Mouse (Mus musculus) CH12.LX (cell line): ENCODE data around the gene Hspd1. TPM values are rescaled to one million over a fixed set of nuclear protein-coding genes. Genes with fewer than 3 reads are reported as not detected.
A peak's percentile ranks its signal among the peaks of the same experiment; 100 is the strongest.

Experiments used
- DNase-seq: peaks from one replicate; pipeline ENCODE4 v3.0.0-alpha.2; 2013; ENCODE audit errors: extremely low read depth
- H3K27ac ChIP-seq: 2 replicates; pipeline ENCODE4 v1.5.1; 2012; ENCODE audit warnings: low read depth, mild to moderate bottlenecking, control low read depth, moderate library complexity; ENCODE audit not compliant: insufficient read depth
- H3K27me3 ChIP-seq: replicated peaks from 2 replicates; pipeline ENCODE3; 2012; ENCODE audit warnings: inconsistent platforms
- H3K36me3 ChIP-seq, 2 experiments: replicated peaks in 1 of 2; 2 replicates each; pipeline versions ENCODE3 to v1.6.1; 2012; ENCODE audit warnings: inconsistent platforms in 1 of 2, low read length in 1 of 2, mild to moderate bottlenecking in 1 of 2, mixed read lengths in 1 of 2, moderate library complexity in 1 of 2; ENCODE audit not compliant: control insufficient read depth in 1 of 2, insufficient read depth in 1 of 2
- H3K4me1 ChIP-seq, 2 experiments: 2 replicates each; pipeline ENCODE4 v1.6.1; 2012; ENCODE audit warnings: inconsistent platforms in 1 of 2, moderate library complexity in 1 of 2; ENCODE audit not compliant: insufficient read depth in 2 of 2, control insufficient read depth in 1 of 2
- H3K4me2 ChIP-seq: 2 replicates; pipeline ENCODE4 v1.6.1; 2012; ENCODE audit warnings: low read depth, mild to moderate bottlenecking, control low read depth; ENCODE audit not compliant: poor library complexity, insufficient read depth, severe bottlenecking
- H3K4me3 ChIP-seq, 3 experiments: fragments of 150-350 bp in 1 of 3; sonication (generic) in 1 of 3; replicated peaks in 1 of 3; 2 replicates each; pipeline versions ENCODE3 to v1.5.1; 2011 to 2012; ENCODE audit warnings: low read depth in 2 of 3, low read length in 2 of 3, mild to moderate bottlenecking in 2 of 3, moderate library complexity in 2 of 3, control low read depth in 1 of 3, improper control_type of control experiment in 1 of 3, inconsistent platforms in 1 of 3, mixed read lengths in 1 of 3; ENCODE audit not compliant: poor library complexity in 1 of 3
- H3K79me2 ChIP-seq: replicated peaks from 2 replicates; pipeline ENCODE4 v1.6.1; 2012; ENCODE audit warnings: mild to moderate bottlenecking, moderate library complexity; ENCODE audit not compliant: control insufficient read depth, poor library complexity, insufficient read depth, severe bottlenecking; ENCODE audit errors: extremely low read depth
- H3K9ac ChIP-seq: 2 replicates; pipeline ENCODE4 v1.6.1; 2012; ENCODE audit warnings: low read depth, mild to moderate bottlenecking, control low read depth, moderate library complexity; ENCODE audit not compliant: insufficient read depth
- H3K9me3 ChIP-seq: replicated peaks from 2 replicates; pipeline ENCODE3; 2012; ENCODE audit warnings: low read length, inconsistent platforms, mixed read lengths
- EP300 ChIP-seq: IDR thresholded peaks from 2 replicates; pipeline ENCODE4 v1.6.1; 2011; ENCODE audit warnings: low read length, improper control_type of control experiment
- IRF4 ChIP-seq: IDR thresholded peaks from 2 replicates; pipeline ENCODE4 v1.6.1; 2014; ENCODE audit warnings: low read depth, mild to moderate bottlenecking, inconsistent platforms, low read length, improper control_type of control experiment
- JUND ChIP-seq: conservative IDR thresholded peaks from 2 replicates; pipeline ENCODE4 v1.6.1; 2011; ENCODE audit warnings: low read depth, low read length, improper control_type of control experiment
- MAFK ChIP-seq: IDR thresholded peaks from 2 replicates; pipeline ENCODE4 v1.6.1; 2011; ENCODE audit warnings: low read length, improper control_type of control experiment; ENCODE audit not compliant: insufficient replicate concordance
- MEF2A ChIP-seq: IDR thresholded peaks from 2 replicates; pipeline ENCODE4 v1.6.1; 2014; ENCODE audit warnings: low read depth, mild to moderate bottlenecking, inconsistent platforms, low read length, improper control_type of control experiment, borderline replicate concordance
- MXI1 ChIP-seq: IDR thresholded peaks from 2 replicates; pipeline ENCODE4 v1.6.1; 2011; ENCODE audit warnings: mild to moderate bottlenecking, low read depth, low read length, improper control_type of control experiment
- NRF1 ChIP-seq: IDR thresholded peaks from 2 replicates; pipeline ENCODE4 v1.6.1; 2014; ENCODE audit warnings: low read depth, mild to moderate bottlenecking, inconsistent platforms, low read length, improper control_type of control experiment, moderate library complexity
- PAX5 ChIP-seq: IDR thresholded peaks from 2 replicates; pipeline ENCODE4 v1.6.1; 2012; ENCODE audit warnings: low read length, inconsistent platforms, mixed read lengths
- POLR2A ChIP-seq: IDR thresholded peaks from 2 replicates; pipeline ENCODE4 v1.6.1; 2011; ENCODE audit warnings: low read depth, mild to moderate bottlenecking, improper control_type of control experiment, low read length
- RAD21 ChIP-seq: IDR thresholded peaks from 2 replicates; pipeline ENCODE4 v1.6.1; 2011; ENCODE audit warnings: low read depth, mild to moderate bottlenecking, low read length, improper control_type of control experiment, moderate library complexity
- RCOR1 ChIP-seq: conservative IDR thresholded peaks from 2 replicates; pipeline ENCODE4 v1.6.1; 2012; ENCODE audit warnings: low read depth, mild to moderate bottlenecking, inconsistent platforms, low read length, improper control_type of control experiment
- TCF12 ChIP-seq: IDR thresholded peaks from 2 replicates; pipeline ENCODE4 v1.6.1; 2014; ENCODE audit warnings: low read depth, mild to moderate bottlenecking, inconsistent platforms, low read length, improper control_type of control experiment
- UBTF ChIP-seq: IDR thresholded peaks from 2 replicates; pipeline ENCODE4 v1.6.1; 2012; ENCODE audit warnings: low read depth, mild to moderate bottlenecking, inconsistent platforms, low read length, improper control_type of control experiment, moderate library complexity
- USF2 ChIP-seq: conservative IDR thresholded peaks from 2 replicates; pipeline ENCODE4 v1.6.1; 2011; ENCODE audit warnings: low read depth, low read length, improper control_type of control experiment
- ZC3H11A ChIP-seq: IDR thresholded peaks from 2 replicates; pipeline ENCODE4 v1.6.1; 2012; ENCODE audit warnings: low read depth, mild to moderate bottlenecking, inconsistent platforms, low read length, improper control_type of control experiment
- ZMIZ1 ChIP-seq: IDR thresholded peaks from 2 replicates; pipeline ENCODE4 v1.6.1; 2012; ENCODE audit warnings: low read depth, mild to moderate bottlenecking, inconsistent platforms, low read length, improper control_type of control experiment
- dilution Hi-C: fragments of 300-500 bp; cut with MboI; formaldehyde crosslinking; loops from 2 replicates; pipeline ENCODE4 v1.14.3; 2020; ENCODE audit warnings: low sequenced_read_pairs; ENCODE audit not compliant: extremely low pct_unique_long_range_greater_than_20kb, extremely low pct_ligation_motif_present
- in situ Hi-C: fragments of 300-500 bp; cut with MboI; formaldehyde crosslinking; loops from 3 replicates; pipeline ENCODE4 v1.14.3; 2019; ENCODE audit warnings: low sequenced_read_pairs, low pct_ligation_motif_present, low pct_unique_long_range_greater_than_20kb, mixed read lengths
- polyA plus RNA-seq: library from polyadenylated mRNA; unstranded; fragments of >175 nt; gene quantifications from 2 replicates; pipeline ENCODE4 v1.2.1, GENCODE M21; 2012; ENCODE audit warnings: low read depth; ENCODE audit not compliant: insufficient read length
- total RNA-seq, 2 experiments: library from RNA; depleted of rRNA; stranded (reverse); fragments of 300-350 nt in 1 of 2; fragments of >200 nt in 1 of 2; gene quantifications; 2 replicates each; pipeline ENCODE4 v1.2.3; 2012 to 2014

The Hspd1 gene
- total and polyA plus RNA-seq, 3 experiments, result 363 to 920 (median 764) TPM

GRCm38 (mm10) chr1:55027966-55028365, 60.1 kb downstream of the Hspd1 start:
- peak; percentile 12 for DNase-seq
- Histone ChIP-seq H3K79me2 (peaks cover 41% of the 10 kb centered on the region), H3K27me3 (no peaks in the 10 kb centered on the region), H3K27ac (no peak overlapping the region; the same call in 1 of the 2 replicates), H3K9ac (peak overlapping the region; percentile 54; the same call in 1 of the 2 replicates), H3K36me3 (peaks cover 0 to 9% of the 10 kb centered on the region in 2 experiments), H3K4me1 (peaks cover 5 to 37% of the 10 kb centered on the region in 2 experiments)
- dilution Hi-C loops, result no loop called here
- in situ Hi-C loops, result no loop called here
- TF ChIP-seq RCOR1 (no peak), UBTF (no peak), MXI1 (no peak), JUND (no peak), EP300 (no peak), POLR2A (no peak), IRF4 (no peak), MEF2A (no peak), TCF12 (no peak), NRF1 (no peak), PAX5 (no peak), RAD21 (no peak), ZMIZ1 (no peak), USF2 (no peak), ZC3H11A (no peak), MAFK (no peak)
- TF ChIP-seq, all 38 proteins: peak for 0
- peak overlapping the region; percentile 54 to 92 (median 61) for H3K4me3 ChIP-seq
- no peaks in the 10 kb centered on the region for H3K9me3 ChIP-seq
- peak overlapping the region; percentile 54 for H3K4me2 ChIP-seq

Other genes starting within 250 kb of the Hspd1 start
- 16.2 and 19.8 TPM in 2 replicates for gene Ankrd44, start 161.9 kb downstream of the Hspd1 start, total RNA-seq (2012; rRNA removed)
- gene Ankrd44, start 161.9 kb downstream of the Hspd1 start, total RNA-seq (2014; rRNA removed), result 12.2 and 12.7 TPM in 2 replicates
- 23.0 and 24.9 TPM in 2 replicates for gene Ankrd44, start 161.9 kb downstream of the Hspd1 start, polyA plus RNA-seq
- 109 and 120 TPM in 2 replicates for gene Sf3b1, start 60.8 kb downstream of the Hspd1 start, total RNA-seq (2012; rRNA removed)
- gene Sf3b1, start 60.8 kb downstream of the Hspd1 start, total RNA-seq (2014; rRNA removed), result 186 and 246 TPM in 2 replicates
- gene Sf3b1, start 60.8 kb downstream of the Hspd1 start, polyA plus RNA-seq, result 133 and 162 TPM in 2 replicates
- gene Coq10b, start 35.5 kb downstream of the Hspd1 start, total RNA-seq (2012; rRNA removed), result 3.0 and 7.0 TPM in 2 replicates
- 14.4 and 15.5 TPM in 2 replicates for gene Coq10b, start 35.5 kb downstream of the Hspd1 start, total RNA-seq (2014; rRNA removed)
- gene Coq10b, start 35.5 kb downstream of the Hspd1 start, polyA plus RNA-seq, result 6.2 and 7.0 TPM in 2 replicates
- gene Hspe1, start 111 bp downstream of the Hspd1 start, total RNA-seq (2012; rRNA removed), result 479 and 709 TPM in 2 replicates
- 667 and 810 TPM in 2 replicates for gene Hspe1, start 111 bp downstream of the Hspd1 start, total RNA-seq (2014; rRNA removed)
- gene Hspe1, start 111 bp downstream of the Hspd1 start, polyA plus RNA-seq, result 728 and 915 TPM in 2 replicates
- gene Mob4, start 43.0 kb upstream of the Hspd1 start, total RNA-seq (2012; rRNA removed), result 12.3 and 16.7 TPM in 2 replicates
- 49.5 and 62.4 TPM in 2 replicates for gene Mob4, start 43.0 kb upstream of the Hspd1 start, total RNA-seq (2014; rRNA removed)
- gene Mob4, start 43.0 kb upstream of the Hspd1 start, polyA plus RNA-seq, result 34.1 and 43.2 TPM in 2 replicates
- gene Rftn2, start 138.5 kb upstream of the Hspd1 start, total RNA-seq (2012; rRNA removed), result 0.88 and 1.4 TPM in 2 replicates
- gene Rftn2, start 138.5 kb upstream of the Hspd1 start, total RNA-seq (2014; rRNA removed), result 0.96 and 1.1 TPM in 2 replicates
- gene Rftn2, start 138.5 kb upstream of the Hspd1 start, polyA plus RNA-seq, result 0.91 and 1.4 TPM in 2 replicates
- gene Mars2, start 148.9 kb upstream of the Hspd1 start, total RNA-seq (2012; rRNA removed), result 4.5 and 5.7 TPM in 2 replicates
- 5.6 and 5.8 TPM in 2 replicates for gene Mars2, start 148.9 kb upstream of the Hspd1 start, total RNA-seq (2014; rRNA removed)
- 3.5 and 3.7 TPM in 2 replicates for gene Mars2, start 148.9 kb upstream of the Hspd1 start, polyA plus RNA-seq